Mouse (Mus musculus) lung, postnatal 0 days (tissue): Measurements from ENCODE around the gene Irf8.

ENCODE experiments used
- CTCF ChIP-seq: IDR thresholded peaks from 2 replicates; pipeline ENCODE4 v1.5.1; 2016; ENCODE audit warnings: antibody characterized with exemption, mild to moderate bottlenecking
- EP300 ChIP-seq: IDR thresholded peaks from 2 replicates; pipeline ENCODE4 v1.6.1; 2016; ENCODE audit warnings: antibody characterized with exemption, mild to moderate bottlenecking, control low read depth

- TF ChIP-seq CTCF, result no peak
- no peak for TF ChIP-seq EP300
These were observed 10.1 kb upstream of the Irf8 start for GRCm38 (mm10) chr8:120726051-120726450.
